ENCODE assay signal across 17 mouse cellular contexts in the genomic region with DNA sequence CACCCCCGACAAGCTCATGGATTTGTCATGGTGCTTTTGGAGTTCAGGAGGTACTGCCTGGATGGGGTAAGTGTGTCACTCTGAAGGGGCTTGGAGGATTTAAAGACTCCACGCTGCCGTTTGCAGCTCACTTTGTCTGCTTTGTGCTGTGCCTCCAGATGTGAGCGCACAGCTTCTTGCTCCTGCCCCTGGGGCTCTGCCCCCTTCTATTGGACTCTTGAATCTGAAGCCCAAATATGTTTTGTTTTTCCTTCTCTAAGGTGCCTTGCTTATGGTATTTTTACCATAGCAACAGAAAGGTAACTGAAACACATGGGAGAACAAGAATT. TPM values are rescaled to one million over a fixed set of nuclear protein-coding genes. Genes with fewer than 3 reads are reported as not detected.
DNase-seq lines count a peak whose midpoint lies in the region; ATAC-seq and TF ChIP-seq lines count a peak whose summit lies in the region.
"Had no signal": no experiment of that assay in that cellular context is flagged by ENCODE, and none has a peak within 500 bp of the region (broad histone marks: within the 10 kb centered on the region; RNA-seq: fewer than 3 reads in every experiment).

No protein-coding gene starts in this region.

- no peak overlapping the region for H3K4me3 ChIP-seq in heart, postnatal 0 days (ENCODE audit: low read depth, low read length)
- H3K4me3 ChIP-seq in lung, postnatal 0 days (ENCODE audit: low read depth, low read length), result no peak overlapping the region
- no peak overlapping the region for H3K4me3 ChIP-seq in limb, embryonic 12.5 days (replicated peaks)
- H3K4me3 ChIP-seq in heart, embryonic 12.5 days, result no peak overlapping the region
- H3K4me3 ChIP-seq: erythroblast, embryonic 14.5 days; forebrain, embryonic 15.5 days; heart, embryonic 13.5 days had no signal

- no peaks in the 10 kb centered on the region for H3K27me3 ChIP-seq in heart, postnatal 0 days (ENCODE audit: control insufficient read depth, insufficient read depth, low read length)
- H3K27me3 ChIP-seq in lung, postnatal 0 days (replicated peaks; ENCODE audit: insufficient read depth, low read length), result no peaks in the 10 kb centered on the region
- no peaks in the 10 kb centered on the region for H3K27me3 ChIP-seq in limb, embryonic 12.5 days
- H3K27me3 ChIP-seq in heart, embryonic 12.5 days (replicated peaks), result no peaks in the 10 kb centered on the region
- H3K27me3 ChIP-seq: forebrain, embryonic 15.5 days; heart, embryonic 13.5 days had no signal

- H3K9ac ChIP-seq in heart, postnatal 0 days (replicated peaks; ENCODE audit: low read depth, low read length), result no peak overlapping the region
- H3K9ac ChIP-seq in lung, postnatal 0 days (replicated peaks; ENCODE audit: low read depth), result no peak overlapping the region
- no peak overlapping the region for H3K9ac ChIP-seq in limb, embryonic 12.5 days (replicated peaks)
- no peak overlapping the region for H3K9ac ChIP-seq in heart, embryonic 12.5 days
- H3K9ac ChIP-seq: forebrain, embryonic 15.5 days; heart, embryonic 13.5 days had no signal

- no peak for TF ChIP-seq EP300 in heart, postnatal 0 days (IDR thresholded peaks at IDR 0.05; ENCODE audit: low read depth)
- TF ChIP-seq EP300 in lung, postnatal 0 days (IDR thresholded peaks at IDR 0.05), result no peak

- no peak overlapping the region for H3K4me2 ChIP-seq in heart, postnatal 0 days (ENCODE audit: low read depth, low read length)
- H3K4me2 ChIP-seq in lung, postnatal 0 days (replicated peaks; ENCODE audit: low read depth, low read length), result no peak overlapping the region
- H3K4me2 ChIP-seq in limb, embryonic 12.5 days, result no peak overlapping the region
- no peak overlapping the region for H3K4me2 ChIP-seq in heart, embryonic 12.5 days
- H3K4me2 ChIP-seq: forebrain, embryonic 15.5 days; heart, embryonic 13.5 days; midbrain, embryonic 11.5 days had no signal

- no peaks in the 10 kb centered on the region for H3K36me3 ChIP-seq in heart, postnatal 0 days (replicated peaks; ENCODE audit: control insufficient read depth, insufficient read depth, low read length)
- no peaks in the 10 kb centered on the region for H3K36me3 ChIP-seq in lung, postnatal 0 days (ENCODE audit: insufficient read depth, low read length)
- peaks cover 8% of the 10 kb centered on the region for H3K36me3 ChIP-seq in limb, embryonic 12.5 days
- no peaks in the 10 kb centered on the region for H3K36me3 ChIP-seq in heart, embryonic 12.5 days
- H3K36me3 ChIP-seq: forebrain, embryonic 15.5 days; G1E; heart, embryonic 13.5 days had no signal

- intact Hi-C loops in heart, postnatal 25 days (cut with DNase I), result loop anchor here (10.0 kb wide), 1 partner anchor 188 kb away; a partner anchor contains a TSS

- 73% methylated on average over 4 of the region's 4 CpGs for WGBS in heart, postnatal 0 days
- 70% methylated on average over 3 of the region's 4 CpGs for WGBS in lung, postnatal 0 days
- 63% methylated on average over 3 of the region's 4 CpGs for WGBS in limb, embryonic 12.5 days
- WGBS in heart, embryonic 12.5 days, result 61% methylated on average over 4 of the region's 4 CpGs

- H3K9me3 ChIP-seq in heart, postnatal 0 days (replicated peaks; ENCODE audit: control insufficient read depth, low read length), result no peaks in the 10 kb centered on the region
- H3K9me3 ChIP-seq in lung, postnatal 0 days (ENCODE audit: low read length), result no peaks in the 10 kb centered on the region
- 0 out of 2 replicates have a peak, but pooled peaks cover 9% of the 10 kb centered on the region for H3K9me3 ChIP-seq in limb, embryonic 12.5 days
- H3K9me3 ChIP-seq in heart, embryonic 12.5 days (replicated peaks), result peaks cover 3% of the 10 kb centered on the region; the same call in 1 of the 2 replicates
- H3K9me3 ChIP-seq: forebrain, embryonic 15.5 days; heart, embryonic 13.5 days had no signal

- ATAC-seq in heart, postnatal 0 days (ENCODE audit: insufficient read depth, low read depth), result no peak
- no peak for ATAC-seq in lung, postnatal 0 days
- ATAC-seq in limb, embryonic 12.5 days (ENCODE audit: insufficient number of reproducible peaks, insufficient read depth, low FRiP score, low TSS enrichment, low read depth), result no peak
- no peak for ATAC-seq in heart, embryonic 12.5 days (ENCODE audit: insufficient number of reproducible peaks, low FRiP score)
- ATAC-seq: forebrain, embryonic 15.5 days had no signal

- no peak for DNase-seq in heart, postnatal 0 days (ENCODE audit: low spot score)
- no peak for DNase-seq in heart, postnatal 25 days (ENCODE audit: low spot score)
- DNase-seq in lung, postnatal 0 days (ENCODE audit: low spot score), result no peak
- no peak for DNase-seq in lung, adult 18-20 months
- peak; percentile 57 for DNase-seq in thymus, postnatal 4 days
- no peak for DNase-seq in ovary, postnatal 36 days (ENCODE audit: low spot score)
- DNase-seq: cerebellum, adult 11 months; liver; right cerebral cortex, adult 18-20 months had no signal

- TF ChIP-seq CTCF in heart, postnatal 0 days (IDR thresholded peaks at IDR 0.05; ENCODE audit: low read depth), result no peak
- no peak for TF ChIP-seq CTCF in lung, postnatal 0 days (IDR thresholded peaks at IDR 0.05)

- H3K4me1 ChIP-seq in heart, postnatal 0 days (ENCODE audit: control insufficient read depth, insufficient read depth), result peaks cover 12% of the 10 kb centered on the region; the same call in 1 of the 2 replicates
- H3K4me1 ChIP-seq in lung, postnatal 0 days (ENCODE audit: insufficient read depth, low read depth, low read length), result no peaks in the 10 kb centered on the region
- peaks cover 25% of the 10 kb centered on the region for H3K4me1 ChIP-seq in limb, embryonic 12.5 days (replicated peaks)
- peaks cover 15% of the 10 kb centered on the region for H3K4me1 ChIP-seq in heart, embryonic 12.5 days (replicated peaks)

- peak overlapping the region; percentile 52; the same call in 1 of the 2 replicates for H3K27ac ChIP-seq in heart, postnatal 0 days (ENCODE audit: low read depth)
- H3K27ac ChIP-seq in lung, postnatal 0 days (ENCODE audit: low read length), result peak overlapping the region; percentile 33; the same call in 1 of the 2 replicates
- H3K27ac ChIP-seq in limb, embryonic 12.5 days, result peak overlapping the region; percentile 51; the same call in 1 of the 2 replicates
- H3K27ac ChIP-seq in heart, embryonic 12.5 days (ENCODE audit: poor library complexity, severe bottlenecking), result no peak overlapping the region

RNA-seq across cellular contexts. Expression of a gene that starts 1.7 kb away (rescaled TPM):
- not detected in 2 replicates for total RNA-seq in heart, postnatal 0 days (2014; rRNA removed; ENCODE audit: low replicate concordance)
- polyA plus RNA-seq in heart, postnatal 0 days (2015; fragmentation: Nextera tagmentation; extraction: Ambion mirVana), result 1.00 and 2.7 TPM in 2 replicates
- 1 to 10 TPM; 5.8 to 6.2 TPM for total RNA-seq in heart, postnatal 25 days (2021)
- 0.78 and 1.2 TPM in 2 replicates for polyA plus RNA-seq in lung, postnatal 0 days (2015; fragmentation: Nextera tagmentation; extraction: Ambion mirVana)
- 0.99 and 2.6 TPM in 2 replicates for polyA plus RNA-seq in limb, embryonic 12.5 days (2016; fragmentation: Nextera tagmentation; extraction: Ambion mirVana)
- polyA plus RNA-seq in heart, embryonic 12.5 days (2016; fragmentation: Nextera tagmentation; extraction: Ambion mirVana), result 0.45 TPM in 1 of 2 replicates, not detected in the other
- total RNA-seq: G1E had no signal
- polyA plus RNA-seq: G1E; small intestine, adult 2 months had no signal
